Mouse (Mus musculus) kidney, adult 2 months (tissue): ENCODE data around the gene Brinp3.

Experiments used
- CTCF ChIP-seq: fragments of 200-500 bp; conservative IDR thresholded peaks from 2 replicates; pipeline ENCODE4 v1.5.1; 2011; ENCODE audit warnings: low read depth, mild to moderate bottlenecking, control low read depth, low read length, moderate library complexity, mixed read lengths; ENCODE audit not compliant: insufficient read depth, insufficient read length
- POLR2A ChIP-seq: fragments of 200-500 bp; IDR thresholded peaks from one replicate; pipeline ENCODE4 v1.6.1; 2011; ENCODE audit warnings: low read depth, low read length, control low read depth

DNA sequence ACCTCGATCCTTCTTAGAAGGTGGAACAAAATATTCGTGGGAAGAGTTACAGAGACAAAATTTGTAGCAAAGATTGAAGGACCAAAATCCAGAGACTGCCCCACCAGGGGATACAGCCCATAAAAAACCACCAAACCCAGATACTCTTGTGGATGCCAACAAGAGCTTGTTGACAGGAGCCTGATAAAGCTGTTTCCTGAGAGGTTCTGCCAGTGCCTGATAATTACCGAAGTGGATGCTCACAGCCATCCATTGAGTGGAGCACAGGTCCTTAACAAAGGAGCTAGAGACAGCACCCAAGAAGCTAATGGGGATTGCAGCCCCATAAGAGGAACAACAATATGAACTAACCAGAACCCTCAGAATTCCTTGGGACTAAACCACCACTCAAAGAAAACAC lies 67.6 kb downstream of the Brinp3 start:
- TF ChIP-seq POLR2A = no peak
- no peak for TF ChIP-seq CTCF
